Mouse (Mus musculus): Measurements from ENCODE around the gene Ppp4r4. TPM values are rescaled to one million over a fixed set of nuclear protein-coding genes. Genes with fewer than 3 reads are reported as not detected.
A peak's percentile ranks its signal among the peaks of the same experiment; 100 is the strongest.

The Ppp4r4 gene
- polyA plus RNA-seq, 1 experiment from 2014 or later: 1.9 TPM

DNA sequence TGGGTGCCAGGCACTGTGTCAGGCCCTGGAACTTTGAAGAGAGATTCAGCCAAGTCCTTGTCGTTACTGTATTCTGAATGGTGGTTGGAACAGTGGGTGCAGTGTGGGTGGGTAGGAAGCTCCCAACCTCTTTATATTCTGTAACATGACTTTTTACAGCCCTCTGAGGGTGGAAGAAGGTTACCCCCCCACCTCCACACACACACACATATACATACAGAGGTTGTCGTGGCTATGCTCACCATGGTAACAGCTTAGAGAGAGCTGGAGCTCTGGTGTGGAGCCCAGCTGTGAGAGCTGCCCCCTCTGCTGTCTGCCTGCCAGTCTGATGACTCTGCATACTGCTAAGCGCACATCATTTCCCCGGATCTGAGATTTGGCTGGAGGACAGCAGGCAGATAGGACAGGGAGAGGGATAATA, 18.6 kb upstream of the Ppp4r4 start:
- WGBS: 43% methylated on average over 4 of the region's 4 CpGs
- Histone ChIP-seq H3K9me3 (ENCODE audit: control insufficient read depth, low read depth, low read length) (no peaks in the 10 kb centered on the region), H3K4me2 (replicated peaks; ENCODE audit: low read depth, low read length) (no peak overlapping the region), H3K36me3 (ENCODE audit: control insufficient read depth, insufficient read depth, low read length) (no peaks in the 10 kb centered on the region), H3K9ac (replicated peaks; ENCODE audit: low read depth, low read length) (no peak overlapping the region), H3K4me3 (ENCODE audit: low read depth, low read length) (no peak overlapping the region), H3K27ac (ENCODE audit: low read length) (no peak overlapping the region), H3K4me1 (ENCODE audit: control insufficient read depth, insufficient read depth, low read length) (no peaks in the 10 kb centered on the region), H3K27me3 (ENCODE audit: control insufficient read depth, insufficient read depth, low read length) (no peaks in the 10 kb centered on the region)
- ATAC-seq (ENCODE audit: insufficient number of reproducible peaks, insufficient read depth, low FRiP score, low read depth): no peak

DNA sequence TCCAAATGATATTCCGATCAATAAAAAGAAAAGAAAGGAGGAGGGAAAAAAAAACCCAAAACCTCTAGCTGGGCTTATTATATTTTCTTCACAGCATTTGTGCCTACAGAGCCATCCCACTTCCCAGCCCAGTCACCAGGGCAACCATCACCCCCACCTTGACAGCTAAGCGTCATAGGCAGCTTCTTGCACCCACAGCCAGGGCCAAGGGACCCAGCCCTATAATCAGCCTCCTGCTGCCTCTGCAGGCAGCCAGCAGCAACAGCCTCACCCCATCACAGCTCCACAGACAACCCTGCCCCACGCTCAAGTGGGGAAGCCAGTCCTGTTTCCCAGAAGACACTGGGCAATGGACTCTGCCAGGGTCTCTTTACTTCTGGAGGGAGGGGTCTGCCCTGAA, 17.7 kb upstream of the Ppp4r4 start:
- Histone ChIP-seq H3K27ac (ENCODE audit: low read length) (no peak overlapping the region), H3K27me3 (ENCODE audit: control insufficient read depth, insufficient read depth, low read length) (no peaks in the 10 kb centered on the region), H3K9me3 (ENCODE audit: control insufficient read depth, low read depth, low read length) (no peaks in the 10 kb centered on the region), H3K9ac (replicated peaks; ENCODE audit: low read depth, low read length) (no peak overlapping the region), H3K4me3 (ENCODE audit: low read depth, low read length) (no peak overlapping the region), H3K4me2 (replicated peaks; ENCODE audit: low read depth, low read length) (no peak overlapping the region), H3K4me1 (ENCODE audit: control insufficient read depth, insufficient read depth, low read length) (no peaks in the 10 kb centered on the region), H3K36me3 (ENCODE audit: control insufficient read depth, insufficient read depth, low read length) (no peaks in the 10 kb centered on the region)
- ATAC-seq (ENCODE audit: insufficient number of reproducible peaks, insufficient read depth, low FRiP score, low read depth): no peak
- 58% methylated on average over 3 of the region's 3 CpGs for WGBS

GRCm38 (mm10) chr12:103515638-103516037, 16.4 kb upstream of the Ppp4r4 start:
- Histone ChIP-seq H3K4me2 (replicated peaks; ENCODE audit: low read depth, low read length) (no peak overlapping the region), H3K4me3 (ENCODE audit: low read depth, low read length) (no peak overlapping the region), H3K9ac (replicated peaks; ENCODE audit: low read depth, low read length) (no peak overlapping the region), H3K4me1 (ENCODE audit: control insufficient read depth, insufficient read depth, low read length) (no peaks in the 10 kb centered on the region), H3K36me3 (ENCODE audit: control insufficient read depth, insufficient read depth, low read length) (no peaks in the 10 kb centered on the region), H3K27me3 (ENCODE audit: control insufficient read depth, insufficient read depth, low read length) (no peaks in the 10 kb centered on the region), H3K27ac (ENCODE audit: low read length) (no peak overlapping the region), H3K9me3 (ENCODE audit: control insufficient read depth, low read depth, low read length) (no peaks in the 10 kb centered on the region)
- no peak for ATAC-seq (ENCODE audit: insufficient number of reproducible peaks, insufficient read depth, low FRiP score, low read depth)
- 80% methylated on average over 4 of the region's 4 CpGs for WGBS

DNA sequence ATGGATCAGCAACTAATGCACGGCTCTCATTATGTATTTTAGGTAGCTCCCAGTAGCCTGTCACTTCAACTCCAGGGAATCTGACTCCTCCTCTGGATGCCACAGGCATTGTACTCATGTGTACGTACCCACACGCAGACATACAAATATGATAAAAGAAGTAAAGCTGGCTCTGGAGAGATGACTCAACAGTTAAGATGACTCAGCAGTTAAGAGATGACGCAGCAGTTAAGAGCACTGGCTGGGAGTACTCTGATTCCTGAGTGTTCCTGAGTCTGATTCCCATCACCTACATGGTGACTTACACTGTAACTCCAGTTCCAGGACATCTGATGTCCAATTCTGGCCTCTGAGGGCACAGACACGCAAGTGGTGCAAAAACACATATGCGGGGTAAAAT, 13.4 kb upstream of the Ppp4r4 start:
- Histone ChIP-seq H3K9ac (replicated peaks; ENCODE audit: low read depth, low read length) (no peak overlapping the region), H3K27me3 (ENCODE audit: control insufficient read depth, insufficient read depth, low read length) (no peaks in the 10 kb centered on the region), H3K27ac (ENCODE audit: low read length) (no peak overlapping the region), H3K4me3 (ENCODE audit: low read depth, low read length) (no peak overlapping the region), H3K4me2 (replicated peaks; ENCODE audit: low read depth, low read length) (no peak overlapping the region), H3K36me3 (ENCODE audit: control insufficient read depth, insufficient read depth, low read length) (no peaks in the 10 kb centered on the region), H3K4me1 (ENCODE audit: control insufficient read depth, insufficient read depth, low read length) (no peaks in the 10 kb centered on the region), H3K9me3 (ENCODE audit: control insufficient read depth, low read depth, low read length) (no peaks in the 10 kb centered on the region)
- ATAC-seq (ENCODE audit: insufficient number of reproducible peaks, insufficient read depth, low FRiP score, low read depth): no peak
- WGBS: 82% methylated on average over 6 of the region's 6 CpGs

- no peaks in the 10 kb centered on the region for H3K27me3 ChIP-seq (ENCODE audit: control insufficient read depth, insufficient read depth, low read length)
- H3K4me3 ChIP-seq (ENCODE audit: low read depth, low read length): no peak overlapping the region
- no peaks in the 10 kb centered on the region for H3K36me3 ChIP-seq (ENCODE audit: control insufficient read depth, insufficient read depth, low read length)
- 55% methylated on average over 2 of the region's 2 CpGs for WGBS
- ATAC-seq (ENCODE audit: insufficient number of reproducible peaks, insufficient read depth, low FRiP score, low read depth): no peak
- no peaks in the 10 kb centered on the region for H3K9me3 ChIP-seq (ENCODE audit: control insufficient read depth, low read depth, low read length)
- no peak overlapping the region for H3K9ac ChIP-seq (replicated peaks; ENCODE audit: low read depth, low read length)
- H3K4me1 ChIP-seq (ENCODE audit: control insufficient read depth, insufficient read depth, low read length): no peaks in the 10 kb centered on the region
- H3K27ac ChIP-seq (ENCODE audit: low read length): no peak overlapping the region
- no peak overlapping the region for H3K4me2 ChIP-seq (replicated peaks; ENCODE audit: low read depth, low read length)
These were observed 1.5 kb upstream of the Ppp4r4 start for GRCm38 (mm10) chr12:103530596-103530995.

DNA sequence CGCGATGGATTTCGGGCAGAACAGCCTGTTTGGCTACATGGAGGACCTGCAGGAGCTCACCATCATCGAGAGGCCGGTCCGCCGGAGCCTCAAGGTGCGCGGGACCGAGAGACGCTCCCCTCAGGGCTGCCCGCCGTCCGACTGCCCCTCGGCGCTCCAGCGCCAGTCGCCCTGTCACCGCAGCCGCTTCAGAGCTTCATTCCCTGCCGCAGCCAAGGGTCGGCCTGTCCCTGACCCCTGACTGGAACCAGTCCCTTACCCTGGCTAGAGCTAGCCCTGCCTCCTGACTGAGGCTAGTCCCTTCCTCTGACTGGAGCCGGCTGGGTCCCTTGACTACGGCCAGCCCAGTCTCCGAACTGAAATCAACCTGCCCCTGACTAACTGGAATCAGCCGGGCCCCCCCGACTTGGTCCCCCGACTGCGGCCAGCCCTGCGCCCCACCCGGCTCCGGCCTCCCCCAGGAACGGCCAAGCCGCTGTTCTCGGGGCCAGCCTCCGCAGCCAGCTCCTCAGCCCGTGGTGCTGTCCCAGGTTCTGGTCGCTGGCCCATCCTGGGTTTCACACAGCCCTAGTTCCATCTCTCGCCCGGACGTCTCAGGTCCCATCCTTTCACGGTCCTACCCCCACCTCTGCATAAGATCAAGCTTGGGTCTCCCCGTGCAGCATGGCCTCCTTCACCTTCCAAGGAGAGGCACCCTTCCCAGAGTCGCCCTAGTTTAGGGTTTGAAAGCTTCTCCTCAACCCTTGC, 739 bp downstream of the Ppp4r4 start:
- no peaks in the 10 kb centered on the region for H3K4me1 ChIP-seq (ENCODE audit: control insufficient read depth, insufficient read depth, low read length)
- H3K4me3 ChIP-seq (ENCODE audit: low read depth, low read length): peak overlapping the region; percentile 60
- H3K27ac ChIP-seq (ENCODE audit: low read length): no peak overlapping the region
- no peaks in the 10 kb centered on the region for H3K36me3 ChIP-seq (ENCODE audit: control insufficient read depth, insufficient read depth, low read length)
- ATAC-seq (ENCODE audit: insufficient number of reproducible peaks, insufficient read depth, low FRiP score, low read depth): peak; percentile 33
- H3K27me3 ChIP-seq (ENCODE audit: control insufficient read depth, insufficient read depth, low read length): no peaks in the 10 kb centered on the region
- under 1% methylated on average over 41 of the region's 44 CpGs for WGBS
- H3K9me3 ChIP-seq (ENCODE audit: control insufficient read depth, low read depth, low read length): no peaks in the 10 kb centered on the region
- H3K4me2 ChIP-seq (replicated peaks; ENCODE audit: low read depth, low read length): peak overlapping the region; percentile 98
- H3K9ac ChIP-seq (replicated peaks; ENCODE audit: low read depth, low read length): peak overlapping the region; percentile 55

DNA sequence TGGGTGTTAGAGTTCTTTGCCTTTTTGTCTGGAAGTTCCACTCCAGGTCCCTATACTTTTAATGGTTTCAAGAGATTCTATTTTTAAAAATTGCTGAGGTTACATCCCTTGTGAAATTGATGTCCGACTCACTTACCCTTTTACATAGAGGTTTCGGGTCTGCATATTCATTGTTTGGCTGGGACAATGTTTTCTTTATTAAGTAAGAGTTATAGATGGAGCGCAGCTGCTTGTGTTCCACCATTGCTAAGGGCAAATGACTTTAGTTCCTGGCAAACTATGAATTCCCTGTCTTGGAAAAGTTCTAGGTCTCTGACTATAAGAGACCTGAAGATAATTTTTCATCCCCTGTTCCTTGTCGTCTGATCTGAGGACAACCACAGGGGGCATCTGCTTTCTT, 8.3 kb downstream of the Ppp4r4 start:
- Histone ChIP-seq H3K27me3 (ENCODE audit: control insufficient read depth, insufficient read depth, low read length) (no peaks in the 10 kb centered on the region), H3K27ac (ENCODE audit: low read length) (no peak overlapping the region), H3K4me1 (ENCODE audit: control insufficient read depth, insufficient read depth, low read length) (no peaks in the 10 kb centered on the region), H3K9me3 (ENCODE audit: control insufficient read depth, low read depth, low read length) (no peaks in the 10 kb centered on the region), H3K4me3 (ENCODE audit: low read depth, low read length) (no peak overlapping the region), H3K36me3 (ENCODE audit: control insufficient read depth, insufficient read depth, low read length) (no peaks in the 10 kb centered on the region), H3K4me2 (replicated peaks; ENCODE audit: low read depth, low read length) (no peak overlapping the region), H3K9ac (replicated peaks; ENCODE audit: low read depth, low read length) (no peak overlapping the region)
- no peak for ATAC-seq (ENCODE audit: insufficient number of reproducible peaks, insufficient read depth, low FRiP score, low read depth)
- 74% methylated on average over 4 of the region's 4 CpGs for WGBS

DNA sequence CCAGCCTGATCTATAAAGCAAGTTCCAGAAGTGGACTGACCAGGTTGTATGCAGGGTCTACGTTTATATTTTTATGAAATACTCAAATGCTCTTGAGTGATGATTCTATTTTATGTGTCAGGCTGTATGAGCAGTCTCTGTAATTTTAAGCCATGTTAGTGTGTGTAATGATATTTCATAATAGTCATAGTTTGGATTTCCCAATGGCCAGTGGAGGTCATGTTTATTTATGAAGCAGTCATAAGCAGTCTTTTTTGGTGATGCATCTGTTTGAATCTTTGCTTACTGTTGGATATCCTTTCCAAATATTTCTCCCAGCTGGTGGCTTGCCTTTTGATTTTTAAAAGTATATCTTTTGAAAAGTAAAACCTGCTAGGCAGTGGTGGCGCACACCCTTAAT, 11.3 kb downstream of the Ppp4r4 start:
- H3K27ac ChIP-seq (ENCODE audit: low read length): no peak overlapping the region
- H3K36me3 ChIP-seq (ENCODE audit: control insufficient read depth, insufficient read depth, low read length): no peaks in the 10 kb centered on the region
- no peak overlapping the region for H3K9ac ChIP-seq (replicated peaks; ENCODE audit: low read depth, low read length)
- no peak overlapping the region for H3K4me3 ChIP-seq (ENCODE audit: low read depth, low read length)
- 84% methylated on average over 2 of the region's 2 CpGs for WGBS
- no peak for ATAC-seq (ENCODE audit: insufficient number of reproducible peaks, insufficient read depth, low FRiP score, low read depth)
- H3K27me3 ChIP-seq (ENCODE audit: control insufficient read depth, insufficient read depth, low read length): no peaks in the 10 kb centered on the region
- H3K4me2 ChIP-seq (replicated peaks; ENCODE audit: low read depth, low read length): no peak overlapping the region
- no peaks in the 10 kb centered on the region for H3K4me1 ChIP-seq (ENCODE audit: control insufficient read depth, insufficient read depth, low read length)
- H3K9me3 ChIP-seq (ENCODE audit: control insufficient read depth, low read depth, low read length): no peaks in the 10 kb centered on the region

- no peak overlapping the region for H3K4me3 ChIP-seq (ENCODE audit: low read depth, low read length)
- 12% methylated on average over 3 of the region's 3 CpGs for WGBS
- H3K9ac ChIP-seq (replicated peaks; ENCODE audit: low read depth, low read length): no peak overlapping the region
- ATAC-seq (ENCODE audit: insufficient number of reproducible peaks, insufficient read depth, low FRiP score, low read depth): no peak
- H3K9me3 ChIP-seq (ENCODE audit: control insufficient read depth, low read depth, low read length): no peaks in the 10 kb centered on the region
- H3K27ac ChIP-seq (ENCODE audit: low read length): no peak overlapping the region
- no peak overlapping the region for H3K4me2 ChIP-seq (replicated peaks; ENCODE audit: low read depth, low read length)
- H3K27me3 ChIP-seq (ENCODE audit: control insufficient read depth, insufficient read depth, low read length): no peaks in the 10 kb centered on the region
- H3K36me3 ChIP-seq (ENCODE audit: control insufficient read depth, insufficient read depth, low read length): no peaks in the 10 kb centered on the region
- H3K4me1 ChIP-seq (ENCODE audit: control insufficient read depth, insufficient read depth, low read length): no peaks in the 10 kb centered on the region
These were observed 12.1 kb downstream of the Ppp4r4 start for GRCm38 (mm10) chr12:103544213-103544612.
